Mouse (Mus musculus) bone marrow macrophage, adult 2 months (primary cell): ENCODE data around the gene Cyfip1.

Source experiments
- CTCF ChIP-seq: IDR thresholded peaks from 2 replicates; pipeline ENCODE4 v1.5.1; 2012; ENCODE audit warnings: low read depth, mild to moderate bottlenecking, low read length, moderate library complexity
- POLR2A ChIP-seq: IDR thresholded peaks from 2 replicates; pipeline ENCODE4 v1.6.1; 2012; ENCODE audit warnings: mild to moderate bottlenecking, low read depth, low read length, borderline replicate concordance

- no peak for TF ChIP-seq CTCF
- no peak for TF ChIP-seq POLR2A
These were observed 41.6 kb upstream of the Cyfip1 start for GRCm38 (mm10) chr7:55799981-55800380.
